ENCODE assay signal across 10 mouse cellular contexts in genomic region chr5:115152132-115152956, GRCm38 (mm10). TPM values are rescaled to one million over a fixed set of nuclear protein-coding genes. Genes with fewer than 3 reads are reported as not detected.
DNase-seq lines count a peak whose midpoint lies in the region; ATAC-seq and TF ChIP-seq lines count a peak whose summit lies in the region.
"Had no signal": no experiment of that assay in that cellular context is flagged by ENCODE, and none has a peak within 500 bp of the region (broad histone marks: within the 10 kb centered on the region; RNA-seq: fewer than 3 reads in every experiment).

No protein-coding gene starts in this region.

- no peaks in the 10 kb centered on the region for H3K27me3 ChIP-seq in heart, embryonic 10.5 days (ENCODE audit: insufficient read depth, poor library complexity, severe bottlenecking)
- no peaks in the 10 kb centered on the region for H3K27me3 ChIP-seq in liver, postnatal 0 days (ENCODE audit: insufficient read depth, low read length)
- no peaks in the 10 kb centered on the region for H3K27me3 ChIP-seq in liver, embryonic 11.5 days (replicated peaks; ENCODE audit: control insufficient read depth, insufficient read depth, low read length)
- H3K27me3 ChIP-seq in limb, embryonic 13.5 days: no peaks in the 10 kb centered on the region

- no peaks in the 10 kb centered on the region for H3K9me3 ChIP-seq in heart, embryonic 10.5 days
- H3K9me3 ChIP-seq in liver, postnatal 0 days (ENCODE audit: low read length): no peaks in the 10 kb centered on the region
- H3K9me3 ChIP-seq in liver, embryonic 11.5 days (ENCODE audit: control insufficient read depth, low read length): no peaks in the 10 kb centered on the region
- H3K9me3 ChIP-seq in limb, embryonic 13.5 days: no peaks in the 10 kb centered on the region

- no peak for TF ChIP-seq EP300 in liver, postnatal 0 days (IDR thresholded peaks at IDR 0.05; ENCODE audit: low read depth)

- no peak for DNase-seq in heart, embryonic 10.5 days (ENCODE audit: low spot score)
- DNase-seq in heart, adult 18-20 months: no peak
- DNase-seq in liver, postnatal 0 days: no peak
- no peak for DNase-seq in liver, embryonic 11.5 days (ENCODE audit: low spot score)
- DNase-seq in left cerebral cortex, adult 9 months (ENCODE audit: low spot score in 2 of 2): no peak
- no peak for DNase-seq in MN1 (ENCODE audit: low spot score)

- peaks cover 63% of the 10 kb centered on the region for H3K4me1 ChIP-seq in heart, embryonic 10.5 days
- H3K4me1 ChIP-seq in liver, postnatal 0 days (ENCODE audit: insufficient read depth): peaks cover 52% of the 10 kb centered on the region
- H3K4me1 ChIP-seq in liver, embryonic 11.5 days (replicated peaks; ENCODE audit: control insufficient read depth, insufficient read depth, low read length): peaks cover 37% of the 10 kb centered on the region
- H3K4me1 ChIP-seq in limb, embryonic 13.5 days: peaks cover 64% of the 10 kb centered on the region

- no peak overlapping the region for H3K4me2 ChIP-seq in liver, postnatal 0 days (ENCODE audit: low read depth, low read length)
- H3K4me2 ChIP-seq in liver, embryonic 11.5 days: no peak overlapping the region
- peak overlapping the region; percentile 37 for H3K4me2 ChIP-seq in limb, embryonic 13.5 days (replicated peaks)

- H3K4me3 ChIP-seq in heart, embryonic 10.5 days: no peak overlapping the region
- no peak overlapping the region for H3K4me3 ChIP-seq in liver, postnatal 0 days (ENCODE audit: low read depth, low read length)
- no peak overlapping the region for H3K4me3 ChIP-seq in liver, embryonic 11.5 days (ENCODE audit: low read depth, low read length)
- H3K4me3 ChIP-seq in limb, embryonic 13.5 days: no peak overlapping the region

- H3K27ac ChIP-seq in heart, embryonic 10.5 days: peak overlapping the region; percentile 37; the same call in 1 of the 2 replicates
- 0 out of 2 replicates have a peak overlapping the region, but pooled peaks have one; percentile 23 for H3K27ac ChIP-seq in liver, postnatal 0 days (ENCODE audit: low read depth)
- no peak overlapping the region for H3K27ac ChIP-seq in liver, embryonic 11.5 days (ENCODE audit: low read depth, low read length)
- H3K27ac ChIP-seq in limb, embryonic 13.5 days: peak overlapping the region; percentile 55

- H3K36me3 ChIP-seq in heart, embryonic 10.5 days: peaks cover 54% of the 10 kb centered on the region
- H3K36me3 ChIP-seq in liver, postnatal 0 days (replicated peaks; ENCODE audit: insufficient read depth, low read length): peaks cover 24% of the 10 kb centered on the region
- peaks cover 33% of the 10 kb centered on the region for H3K36me3 ChIP-seq in liver, embryonic 11.5 days (ENCODE audit: control insufficient read depth, insufficient read depth, low read length)
- H3K36me3 ChIP-seq in limb, embryonic 13.5 days: peaks cover 51% of the 10 kb centered on the region

- no peak overlapping the region for H3K9ac ChIP-seq in liver, postnatal 0 days (replicated peaks)
- H3K9ac ChIP-seq in liver, embryonic 11.5 days (ENCODE audit: low read depth, low read length): no peak overlapping the region
- H3K9ac ChIP-seq in limb, embryonic 13.5 days: peak overlapping the region; percentile 50; the same call in 1 of the 2 replicates

- 31% methylated on average over 8 of the region's 8 CpGs for WGBS in heart, embryonic 10.5 days
- 47% methylated on average over 8 of the region's 8 CpGs for WGBS in liver, postnatal 0 days (ENCODE audit: insufficient replicate concordance)
- 55% methylated on average over 8 of the region's 8 CpGs for WGBS in liver, embryonic 11.5 days
- WGBS in limb, embryonic 13.5 days: 46% methylated on average over 8 of the region's 8 CpGs

- no peak for TF ChIP-seq CTCF in liver, postnatal 0 days (IDR thresholded peaks at IDR 0.05; ENCODE audit: low read depth)

- no peak for ATAC-seq in liver, postnatal 0 days
- no peak for ATAC-seq in liver, embryonic 11.5 days (replicated peaks; ENCODE audit: low FRiP score)
- peak; percentile 32 for ATAC-seq in activated CD4-positive, CD25-positive, alpha-beta regulatory T cell, adult 4 months
- ATAC-seq in limb, embryonic 13.5 days (ENCODE audit: low FRiP score, low read depth): no peak

RNA-seq across cellular contexts. Expression of gene Mlec, which starts 5.6 kb away (rescaled TPM):
- 110 and 113 TPM in 2 replicates for polyA plus RNA-seq in heart, embryonic 10.5 days (2016; fragmentation: Nextera tagmentation; extraction: Ambion mirVana)
- total RNA-seq in heart, adult 18-20 months (2021): 10 to 100 TPM; 81.5 to 82.4 TPM
- 8.2 and 10.1 TPM in 2 replicates for polyA plus RNA-seq in liver, postnatal 0 days (2015; fragmentation: Nextera tagmentation; extraction: Ambion mirVana)
- 56.2 and 59.5 TPM in 2 replicates for polyA plus RNA-seq in liver, embryonic 11.5 days (2014; fragmentation: Nextera tagmentation; extraction: Ambion mirVana)
- polyA plus RNA-seq in activated CD4-positive, CD25-positive, alpha-beta regulatory T cell, adult 4 months (2017; shearing (Covaris generic)): 10 to 100 TPM; 26.8 to 37.1 TPM
- 66.1 and 78.1 TPM in 2 replicates for polyA plus RNA-seq in limb, embryonic 13.5 days (2015; fragmentation: Nextera tagmentation; extraction: Ambion mirVana)

RNA-seq across cellular contexts. Expression of gene Unc119b, which starts 17.6 kb away (rescaled TPM):
- polyA plus RNA-seq in heart, embryonic 10.5 days (2016; fragmentation: Nextera tagmentation; extraction: Ambion mirVana): 25.7 and 35.8 TPM in 2 replicates
- 10 to 100 TPM; 19.3 to 20.2 TPM for total RNA-seq in heart, adult 18-20 months (2021)
- polyA plus RNA-seq in liver, postnatal 0 days (2015; fragmentation: Nextera tagmentation; extraction: Ambion mirVana): 6.9 and 8.0 TPM in 2 replicates
- polyA plus RNA-seq in liver, embryonic 11.5 days (2014; fragmentation: Nextera tagmentation; extraction: Ambion mirVana): 26.8 and 27.3 TPM in 2 replicates
- 10 to 100 TPM; 18.3 to 19.0 TPM for polyA plus RNA-seq in activated CD4-positive, CD25-positive, alpha-beta regulatory T cell, adult 4 months (2017; shearing (Covaris generic))
- 45.5 and 47.1 TPM in 2 replicates for polyA plus RNA-seq in limb, embryonic 13.5 days (2015; fragmentation: Nextera tagmentation; extraction: Ambion mirVana)

RNA-seq across cellular contexts. Expression of gene Acads, which starts 33.2 kb away (rescaled TPM):
- polyA plus RNA-seq in heart, embryonic 10.5 days (2016; fragmentation: Nextera tagmentation; extraction: Ambion mirVana): 107 and 138 TPM in 2 replicates
- total RNA-seq in heart, adult 18-20 months (2021): 100 to 1,000 TPM; 230 to 252 TPM
- polyA plus RNA-seq in liver, postnatal 0 days (2015; fragmentation: Nextera tagmentation; extraction: Ambion mirVana): 87.9 and 93.4 TPM in 2 replicates
- 35.5 and 37.4 TPM in 2 replicates for polyA plus RNA-seq in liver, embryonic 11.5 days (2014; fragmentation: Nextera tagmentation; extraction: Ambion mirVana)
- 10 to 100 TPM; 14.7 to 24.1 TPM for polyA plus RNA-seq in activated CD4-positive, CD25-positive, alpha-beta regulatory T cell, adult 4 months (2017; shearing (Covaris generic))
- polyA plus RNA-seq in limb, embryonic 13.5 days (2015; fragmentation: Nextera tagmentation; extraction: Ambion mirVana): 56.5 and 56.9 TPM in 2 replicates

RNA-seq across cellular contexts. Expression of gene Cabp1, which starts 41.8 kb away (rescaled TPM):
- 0.79 and 1.2 TPM in 2 replicates for polyA plus RNA-seq in heart, embryonic 10.5 days (2016; fragmentation: Nextera tagmentation; extraction: Ambion mirVana)
- 1 to 10 TPM; 1.8 to 2.0 TPM for total RNA-seq in heart, adult 18-20 months (2021)
- polyA plus RNA-seq in liver, postnatal 0 days (2015; fragmentation: Nextera tagmentation; extraction: Ambion mirVana): not detected in 2 replicates
- polyA plus RNA-seq in liver, embryonic 11.5 days (2014; fragmentation: Nextera tagmentation; extraction: Ambion mirVana): 0.89 and 1.4 TPM in 2 replicates
- polyA plus RNA-seq in activated CD4-positive, CD25-positive, alpha-beta regulatory T cell, adult 4 months (2017; shearing (Covaris generic)): under 1 TPM in 1 of 2 experiments, not detected in 1; 0.54 TPM
- polyA plus RNA-seq in limb, embryonic 13.5 days (2015; fragmentation: Nextera tagmentation; extraction: Ambion mirVana): 0.75 and 0.91 TPM in 2 replicates

RNA-seq across cellular contexts. Expression of gene Gm10401, which starts 54.2 kb away (rescaled TPM):
- 13.7 and 15.7 TPM in 2 replicates for polyA plus RNA-seq in heart, embryonic 10.5 days (2016; fragmentation: Nextera tagmentation; extraction: Ambion mirVana)
- total RNA-seq in heart, adult 18-20 months (2021): not detected
- 6.0 and 6.6 TPM in 2 replicates for polyA plus RNA-seq in liver, postnatal 0 days (2015; fragmentation: Nextera tagmentation; extraction: Ambion mirVana)
- polyA plus RNA-seq in liver, embryonic 11.5 days (2014; fragmentation: Nextera tagmentation; extraction: Ambion mirVana): 19.5 and 25.1 TPM in 2 replicates
- polyA plus RNA-seq in activated CD4-positive, CD25-positive, alpha-beta regulatory T cell, adult 4 months (2017; shearing (Covaris generic)): 10 to 100 TPM; 11.7 to 19.1 TPM
- polyA plus RNA-seq in limb, embryonic 13.5 days (2015; fragmentation: Nextera tagmentation; extraction: Ambion mirVana): 43.3 and 44.1 TPM in 2 replicates
- total RNA-seq: left cerebral cortex, postnatal 36 days; midbrain, postnatal 0 days had no signal
